Mouse (Mus musculus) stomach, postnatal 0 days (tissue): ENCODE data around the gene Rcor1.

Experiments used
- CTCF ChIP-seq: IDR thresholded peaks from 2 replicates; pipeline ENCODE4 v1.5.1; 2016; ENCODE audit warnings: antibody characterized with exemption, low read depth, mild to moderate bottlenecking, moderate library complexity
- EP300 ChIP-seq: optimal IDR thresholded peaks from 2 replicates; pipeline ENCODE3; 2016; ENCODE audit warnings: antibody characterized with exemption

GRCm38 (mm10) chr12:111048201-111048600 lies 9.1 kb downstream of the Rcor1 start:
- TF ChIP-seq CTCF, result no peak
- TF ChIP-seq EP300, result no peak
